Mouse (Mus musculus): ENCODE measurements at regions not wholly inside any gene's neighbourhood (a gene's known extent, or its start where the extent isn't known, plus 50 kb on each side); places are given as distances from the start of the nearest gene placed in this dataset.

DNA sequence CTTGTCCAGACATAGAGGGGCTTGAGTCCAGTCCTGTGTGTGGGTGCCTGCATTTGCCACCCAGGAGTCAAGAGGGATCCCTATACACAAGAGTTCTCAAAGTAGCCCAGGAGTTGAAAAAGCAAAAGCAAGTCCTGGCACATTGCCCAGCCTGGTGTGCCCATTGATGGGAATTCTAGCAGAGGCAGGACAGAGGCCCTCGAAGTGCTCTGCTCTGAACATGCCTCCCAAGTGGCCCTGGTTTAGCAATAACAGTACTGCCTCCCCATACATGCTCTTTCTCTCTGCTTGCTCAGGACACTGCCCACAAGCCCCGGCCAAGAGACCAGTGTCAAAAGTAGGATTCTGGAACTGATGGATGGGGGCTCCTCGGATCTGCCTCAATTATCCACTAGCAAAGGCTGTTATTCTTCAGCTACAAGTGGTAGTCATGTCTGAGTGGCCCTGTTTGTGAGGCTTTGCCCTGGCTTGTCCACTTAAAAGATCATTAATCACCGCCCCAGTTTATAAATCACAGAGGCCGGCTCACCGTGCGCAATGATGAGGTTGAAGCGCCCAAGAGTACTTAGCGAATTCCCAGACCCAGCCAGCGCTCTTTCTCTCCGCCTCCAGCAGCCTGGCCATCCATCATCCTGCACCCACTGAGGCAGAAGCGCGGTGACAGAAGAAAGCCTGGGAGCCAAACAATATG, 190.3 kb upstream of the Irx4 start:
- TF ChIP-seq CTCF (IDR thresholded peaks at IDR 0.05; ENCODE audit: extremely low read depth, insufficient read depth, insufficient read length, insufficient replicate concordance) (no peak), POLR2A (IDR thresholded peaks at IDR 0.05; ENCODE audit: low read depth, low read length) (no peak)
